Mouse (Mus musculus) brain, embryonic 18.5 days (tissue): ENCODE measurements around the gene Gfi1.

Source experiments
- DNase-seq: peaks from one replicate; pipeline ENCODE4 v3.0.0-alpha.2; 2012; ENCODE audit warnings: low read depth, low spot score

Gene Gfi1

DNA sequence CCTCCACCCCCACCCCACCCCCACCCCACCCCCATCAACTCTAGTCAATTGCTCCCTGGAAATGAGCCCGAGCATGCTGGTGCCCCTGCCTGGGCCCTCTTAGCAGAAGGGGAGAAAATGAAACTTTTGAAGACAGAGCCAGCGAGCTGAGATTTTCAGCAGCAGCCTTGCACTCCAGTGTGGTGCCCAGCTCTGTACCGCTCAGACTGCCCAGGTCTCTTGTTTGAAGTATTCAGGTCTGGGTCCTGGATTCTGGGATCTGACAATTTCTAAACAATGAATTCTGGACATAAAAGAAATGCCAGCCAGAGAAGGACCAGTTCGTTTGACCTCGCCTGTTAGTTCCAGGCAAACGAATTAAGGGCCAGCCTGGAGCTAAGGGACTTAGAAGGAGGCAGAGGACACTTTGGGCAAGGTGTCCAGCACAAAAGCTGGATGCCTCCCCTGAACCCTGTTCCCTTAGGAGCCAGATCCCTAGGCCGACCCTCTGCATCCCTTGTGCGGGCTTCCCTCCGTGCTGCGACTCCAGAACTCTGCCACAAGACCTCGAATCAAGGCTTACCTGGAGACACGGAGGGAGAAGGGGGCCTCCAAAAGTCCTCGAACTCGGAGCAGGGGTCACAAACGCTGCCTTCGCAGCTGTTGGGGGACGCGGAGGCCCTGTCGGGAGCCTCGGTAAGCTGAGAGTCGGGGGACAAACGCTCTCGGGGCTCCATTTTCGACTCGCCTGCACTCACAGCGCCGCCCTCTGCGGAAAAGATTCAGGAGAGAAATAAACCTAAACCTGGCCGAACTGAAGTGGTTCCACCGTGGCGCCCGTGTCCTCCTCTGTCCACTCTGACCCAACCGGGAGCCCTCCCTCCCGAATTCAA is 2.9 kb downstream of the Gfi1 start:
- DNase-seq, result no peak

GRCm38 (mm10) chr5:107721638-107722011 is 4.2 kb downstream of the Gfi1 start:
- DNase-seq, result no peak

GRCm38 (mm10) chr5:107720991-107721637 is 4.7 kb downstream of the Gfi1 start:
- no peak for DNase-seq

DNA sequence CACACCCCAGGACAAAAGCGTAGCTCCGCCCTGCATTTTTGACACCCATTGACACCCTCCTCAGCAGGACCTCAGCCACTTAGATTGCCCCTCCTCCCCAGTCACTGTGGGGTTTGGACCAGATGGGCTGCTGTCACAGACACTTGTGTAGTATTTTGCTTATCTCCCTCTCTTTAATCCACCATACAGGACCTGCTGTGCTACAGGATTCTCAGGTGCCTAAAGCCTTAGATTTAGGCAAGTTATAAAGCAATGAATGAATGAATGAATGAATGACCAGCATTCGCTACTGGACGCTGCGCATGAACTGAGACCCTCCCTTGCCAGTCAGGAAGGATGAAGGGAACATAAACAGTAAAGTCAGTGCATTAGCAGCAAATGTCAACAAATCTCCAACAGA is 5.3 kb downstream of the Gfi1 start:
- no peak for DNase-seq

- no peak for DNase-seq
Measured at GRCm38 (mm10) chr5:107719786-107720185, 6.0 kb downstream of the Gfi1 start.

- DNase-seq, result no peak
Measured at GRCm38 (mm10) chr5:107719209-107719608, 6.6 kb downstream of the Gfi1 start.

- DNase-seq, result no peak
Measured at GRCm38 (mm10) chr5:107717871-107718361, 7.9 kb downstream of the Gfi1 start.

GRCm38 (mm10) chr5:107711689-107712088 is 14.1 kb downstream of the Gfi1 start:
- no peak for DNase-seq

GRCm38 (mm10) chr5:107708124-107708797 is 17.6 kb downstream of the Gfi1 start:
- no peak for DNase-seq

DNA sequence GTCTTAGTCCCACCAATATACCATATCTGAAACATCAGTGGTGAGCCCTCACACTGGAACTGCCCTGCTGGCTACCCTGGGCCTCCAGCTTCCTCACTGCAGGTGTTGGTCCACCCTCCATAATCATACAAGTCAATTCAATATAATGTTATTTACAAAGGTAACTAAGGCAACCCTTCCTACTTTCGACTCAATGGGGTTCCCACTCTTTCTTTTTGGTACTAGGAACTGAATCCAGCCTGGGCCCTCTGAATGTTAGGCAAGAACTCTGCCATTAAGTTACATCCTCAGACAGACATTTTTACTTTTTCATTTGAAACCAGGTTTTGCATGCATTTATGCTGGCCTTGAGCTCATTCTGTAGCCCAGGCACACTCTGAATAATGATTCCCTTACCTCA is 19.6 kb downstream of the Gfi1 start:
- DNase-seq, result no peak

DNA sequence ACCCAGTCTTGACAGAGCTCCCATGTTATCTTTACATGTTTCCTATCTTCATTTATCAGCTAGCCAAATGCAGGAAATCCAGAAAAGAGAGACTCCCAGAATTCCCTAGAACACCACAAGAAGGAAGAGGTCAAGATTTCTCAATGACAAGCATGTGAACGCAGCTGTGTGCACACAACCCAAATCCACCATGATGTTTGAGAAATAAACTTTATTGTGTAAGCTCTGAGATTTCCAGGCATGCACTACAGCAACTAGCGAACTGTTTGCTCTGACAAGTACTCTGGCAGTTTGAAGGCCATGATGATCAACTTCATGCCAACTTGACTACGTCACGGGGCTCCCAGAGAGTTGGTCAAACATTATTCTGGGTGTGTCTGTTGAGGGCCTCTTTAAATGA is 20.1 kb downstream of the Gfi1 start:
- no peak for DNase-seq

DNA sequence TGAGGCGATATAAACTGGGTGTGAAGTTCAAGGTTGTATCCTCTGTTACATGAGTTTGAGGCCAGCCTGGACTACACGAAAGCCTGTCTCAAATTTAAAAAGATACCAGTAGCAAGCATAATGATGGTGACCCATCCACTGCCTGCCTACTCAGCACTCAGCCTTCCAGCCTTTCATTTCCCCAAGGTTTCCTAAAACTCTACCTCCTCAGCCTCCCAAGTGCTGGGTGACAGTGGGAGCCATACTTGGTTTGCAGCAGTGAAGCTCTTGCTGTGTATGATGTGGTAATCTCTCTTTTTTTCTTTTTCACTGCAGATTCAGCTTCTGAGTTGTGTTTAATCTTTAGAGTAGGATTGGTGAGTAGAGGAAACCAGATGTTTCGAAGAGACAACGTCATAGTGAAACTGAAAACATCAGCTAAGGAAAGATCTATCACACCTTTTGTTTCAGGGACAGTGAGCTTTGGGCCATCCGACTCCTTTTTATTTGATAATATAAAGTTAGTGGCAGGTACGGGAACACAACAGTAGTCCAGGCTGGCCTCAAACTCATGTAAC is 22.6 kb downstream of the Gfi1 start:
- no peak for DNase-seq

- no peak for DNase-seq
Measured at GRCm38 (mm10) chr5:107701658-107702057, 24.2 kb downstream of the Gfi1 start.

GRCm38 (mm10) chr5:107700873-107701272 is 25.0 kb downstream of the Gfi1 start:
- no peak for DNase-seq

GRCm38 (mm10) chr5:107698888-107699287 is 26.9 kb downstream of the Gfi1 start:
- DNase-seq, result no peak

DNA sequence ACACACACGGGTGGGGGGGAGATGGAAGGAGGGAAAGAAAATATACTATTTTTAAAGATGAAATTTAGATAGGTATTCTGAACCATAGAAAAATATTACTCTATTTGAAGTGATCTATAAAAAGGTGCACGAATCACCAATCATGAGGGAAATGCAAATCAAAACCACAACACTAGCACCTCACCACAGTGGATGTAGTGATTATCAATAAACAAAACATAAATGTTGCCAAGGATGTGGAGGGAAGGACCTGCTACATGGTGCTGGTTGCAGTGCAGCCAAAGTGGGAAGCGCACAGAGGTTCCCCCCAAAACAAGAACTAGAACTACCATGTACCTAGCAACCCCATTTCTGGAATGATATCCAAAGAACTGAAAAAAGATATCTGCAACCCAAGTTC is 30.8 kb downstream of the Gfi1 start:
- DNase-seq, result no peak

GRCm38 (mm10) chr5:107688499-107688866 is 37.4 kb downstream of the Gfi1 start:
- peak; percentile 8 for DNase-seq

GRCm38 (mm10) chr5:107687592-107688498 is 38.0 kb downstream of the Gfi1 start:
- DNase-seq, result peak; percentile 54

GRCm38 (mm10) chr5:107687161-107687560 is 38.7 kb downstream of the Gfi1 start:
- no peak for DNase-seq

GRCm38 (mm10) chr5:107684380-107684779 is 41.5 kb downstream of the Gfi1 start:
- no peak for DNase-seq

- DNase-seq, result no peak
Measured at GRCm38 (mm10) chr5:107681300-107681699, 44.5 kb downstream of the Gfi1 start.
